Mouse (Mus musculus) hindbrain, embryonic 15.5 days (tissue): ENCODE data around the gene Tjp3. TPM values are rescaled to one million over a fixed set of nuclear protein-coding genes. Genes with fewer than 3 reads are reported as not detected.

Source experiments
- ATAC-seq: fragments of 200-750 bp; cut with Nextera tagmentation; 2 replicates; pipeline ENCODE4 v1.8.0; 2017; ENCODE audit warnings: low read depth, moderate number of reproducible peaks, moderate TSS enrichment; ENCODE audit not compliant: low FRiP score
- H3K27ac ChIP-seq: fragments of 300-500 bp; sonication (generic); replicated peaks from 2 replicates; pipeline ENCODE4 v1.5.1; 2015; ENCODE audit warnings: mild to moderate bottlenecking, inconsistent platforms
- H3K27me3 ChIP-seq: fragments of 300-500 bp; sonication (generic); 2 replicates; pipeline ENCODE4 v1.6.1; 2015; ENCODE audit warnings: control low read depth, inconsistent platforms
- H3K36me3 ChIP-seq: fragments of 300-500 bp; sonication (generic); 2 replicates; pipeline ENCODE4 v1.6.1; 2015; ENCODE audit warnings: control low read depth, inconsistent platforms
- H3K4me1 ChIP-seq: fragments of 300-500 bp; sonication (generic); replicated peaks from 2 replicates; pipeline ENCODE4 v1.6.1; 2015; ENCODE audit warnings: control low read depth, inconsistent platforms
- H3K4me2 ChIP-seq: fragments of 300-500 bp; sonication (generic); 2 replicates; pipeline ENCODE4 v1.6.1; 2015; ENCODE audit warnings: moderate library complexity, mild to moderate bottlenecking, inconsistent platforms
- H3K4me3 ChIP-seq: fragments of 300-500 bp; sonication (generic); 2 replicates; pipeline ENCODE4 v1.5.1; 2015; ENCODE audit warnings: mild to moderate bottlenecking, inconsistent platforms
- H3K9ac ChIP-seq: fragments of 300-500 bp; sonication (generic); 2 replicates; pipeline ENCODE4 v1.6.1; 2015; ENCODE audit warnings: inconsistent platforms
- H3K9me3 ChIP-seq: fragments of 300-500 bp; sonication (generic); 2 replicates; pipeline ENCODE4 v1.6.1; 2016; ENCODE audit warnings: control low read depth, inconsistent platforms
- WGBS: fragments of 180-500 bp; shearing (Covaris S2); methylation state at CpG from one replicate; pipeline ENCODE4 v1.1.7; 2015; 5-methylcytosine and 5-hydroxymethylcytosine counted together
- polyA plus RNA-seq: library from polyadenylated mRNA; unstranded; fragments of >200 nt; fragmentation: Nextera tagmentation; extraction: Ambion mirVana; gene quantifications from 2 replicates; pipeline ENCODE4 v1.2.1, GENCODE M21; 2015

Tjp3 gene
- polyA plus RNA-seq = 5.9 and 6.2 TPM in 2 replicates

DNA sequence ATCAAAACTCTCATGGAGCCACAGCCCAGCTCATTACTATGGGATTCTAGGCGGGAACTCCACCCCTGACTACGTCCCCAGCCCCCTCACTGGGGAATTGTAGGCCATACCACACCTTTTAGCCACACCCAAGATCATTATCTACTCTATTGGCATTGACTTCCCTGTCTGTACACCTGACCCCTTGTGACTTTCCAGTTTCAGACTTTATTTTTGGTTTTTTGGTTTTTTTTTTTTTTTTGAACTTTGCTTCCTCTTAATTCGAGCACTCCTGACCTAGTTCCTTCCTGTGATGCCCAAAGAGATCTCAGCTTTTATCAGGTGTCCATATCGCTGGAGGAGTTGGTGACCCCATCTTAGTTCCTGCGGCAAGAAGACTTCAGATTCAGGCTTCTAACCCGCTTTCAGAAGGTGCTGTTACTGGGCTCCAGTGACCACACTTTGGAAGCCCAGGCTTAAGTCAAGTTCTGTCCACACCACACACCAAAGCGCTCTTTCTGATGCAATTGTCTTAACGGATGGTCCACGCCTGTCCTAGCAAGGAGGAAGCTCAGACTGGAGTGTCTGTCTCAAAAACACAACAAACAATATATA lies at the start of gene Tjp3:
TSS of gene Tjp3 (minus strand) at position 71 of the 594 bp plus-strand sequence.
- Histone ChIP-seq H3K9ac (no peak within 1 kb of the TSS), H3K27me3 (0 out of 2 replicates have a peak, but pooled peaks cover 11% of the 10 kb centered on the region), H3K4me2 (peak within 1 kb of the TSS; percentile 71), H3K4me1 (peaks cover 36% of the 10 kb centered on the region), H3K36me3 (no peaks in the 10 kb centered on the region), H3K4me3 (peak within 1 kb of the TSS; percentile 90), H3K27ac (no peak within 1 kb of the TSS), H3K9me3 (no peaks in the 10 kb centered on the region)
- 75% methylated on average over 9 of the region's 9 CpGs for WGBS
- no peak for ATAC-seq

DNA sequence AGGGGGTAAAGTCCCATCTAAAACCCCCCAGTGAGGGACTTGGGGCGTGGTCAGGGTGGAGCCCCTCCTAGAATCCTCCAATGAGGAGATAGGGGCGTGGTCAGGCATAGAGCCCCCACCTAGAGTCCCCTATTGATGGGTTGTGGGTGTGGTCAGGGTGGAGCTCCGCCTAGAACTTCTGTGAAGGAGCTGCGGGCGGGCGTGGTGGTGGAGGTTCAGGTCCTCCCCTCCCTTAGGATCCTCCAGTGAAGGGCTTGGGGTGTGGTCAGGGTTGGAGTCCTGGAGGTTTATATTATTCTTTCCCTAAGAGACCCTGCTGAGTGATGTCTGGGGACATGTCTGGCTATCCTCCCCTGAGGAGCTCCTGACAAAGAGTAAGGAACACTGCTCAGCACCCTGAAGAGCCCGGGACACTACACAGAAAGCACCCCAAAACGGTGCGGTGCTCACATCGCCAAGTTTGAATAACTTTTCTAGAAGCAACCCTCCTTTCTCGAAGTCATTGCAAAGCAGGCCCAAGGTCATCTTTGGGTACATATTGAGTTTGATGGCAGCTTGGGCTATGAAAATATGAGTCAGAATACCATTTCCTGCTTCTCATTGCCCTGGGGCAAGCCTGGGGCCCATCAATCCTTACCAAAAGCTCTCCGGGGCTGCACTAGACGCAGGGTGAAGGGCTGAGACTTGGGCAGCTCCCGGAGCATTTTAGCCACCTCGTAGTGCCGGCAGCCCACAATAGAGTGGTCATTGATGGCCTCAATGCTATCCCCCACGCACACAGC lies 49.4 kb upstream of the Tjp3 start:
- no peak overlapping the region for H3K9ac ChIP-seq
- no peaks in the 10 kb centered on the region for H3K9me3 ChIP-seq
- no peak overlapping the region for H3K4me2 ChIP-seq
- no peak overlapping the region for H3K4me3 ChIP-seq
- no peak for ATAC-seq
- WGBS = 27% methylated on average over 17 of the region's 17 CpGs
- H3K27me3 ChIP-seq = peaks cover 50% of the 10 kb centered on the region
- H3K36me3 ChIP-seq = no peaks in the 10 kb centered on the region
- no peak overlapping the region for H3K27ac ChIP-seq
- H3K4me1 ChIP-seq = peaks cover 9% of the 10 kb centered on the region

DNA sequence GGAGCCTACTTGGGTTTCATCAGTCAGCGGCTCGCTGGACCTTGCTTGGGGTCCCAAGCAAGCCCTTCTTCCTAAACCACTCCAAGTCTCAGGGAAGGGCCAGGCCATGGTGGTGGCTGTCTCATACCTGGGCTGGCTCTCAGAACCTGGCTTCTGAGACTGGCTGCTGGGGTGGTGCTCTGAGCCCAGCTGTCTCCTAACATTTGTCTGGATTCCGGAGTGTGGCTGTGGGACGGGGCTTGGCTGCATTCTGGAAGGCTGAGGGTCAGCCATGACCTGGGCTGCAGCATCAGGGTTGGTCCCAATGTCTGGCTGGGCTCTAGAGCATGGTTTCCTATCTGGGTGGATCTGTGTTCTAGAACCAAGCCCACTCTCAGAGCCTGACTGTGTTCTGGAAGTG lies 45.2 kb upstream of the Tjp3 start:
- no peak for ATAC-seq
- WGBS = 94% methylated on average over 4 of the region's 4 CpGs
- Histone ChIP-seq H3K4me2 (no peak overlapping the region), H3K27me3 (peaks cover 35% of the 10 kb centered on the region), H3K9me3 (no peaks in the 10 kb centered on the region), H3K36me3 (no peaks in the 10 kb centered on the region), H3K4me3 (no peak overlapping the region), H3K27ac (no peak overlapping the region), H3K4me1 (no peaks in the 10 kb centered on the region; the same call in 1 of the 2 replicates), H3K9ac (no peak overlapping the region)

DNA sequence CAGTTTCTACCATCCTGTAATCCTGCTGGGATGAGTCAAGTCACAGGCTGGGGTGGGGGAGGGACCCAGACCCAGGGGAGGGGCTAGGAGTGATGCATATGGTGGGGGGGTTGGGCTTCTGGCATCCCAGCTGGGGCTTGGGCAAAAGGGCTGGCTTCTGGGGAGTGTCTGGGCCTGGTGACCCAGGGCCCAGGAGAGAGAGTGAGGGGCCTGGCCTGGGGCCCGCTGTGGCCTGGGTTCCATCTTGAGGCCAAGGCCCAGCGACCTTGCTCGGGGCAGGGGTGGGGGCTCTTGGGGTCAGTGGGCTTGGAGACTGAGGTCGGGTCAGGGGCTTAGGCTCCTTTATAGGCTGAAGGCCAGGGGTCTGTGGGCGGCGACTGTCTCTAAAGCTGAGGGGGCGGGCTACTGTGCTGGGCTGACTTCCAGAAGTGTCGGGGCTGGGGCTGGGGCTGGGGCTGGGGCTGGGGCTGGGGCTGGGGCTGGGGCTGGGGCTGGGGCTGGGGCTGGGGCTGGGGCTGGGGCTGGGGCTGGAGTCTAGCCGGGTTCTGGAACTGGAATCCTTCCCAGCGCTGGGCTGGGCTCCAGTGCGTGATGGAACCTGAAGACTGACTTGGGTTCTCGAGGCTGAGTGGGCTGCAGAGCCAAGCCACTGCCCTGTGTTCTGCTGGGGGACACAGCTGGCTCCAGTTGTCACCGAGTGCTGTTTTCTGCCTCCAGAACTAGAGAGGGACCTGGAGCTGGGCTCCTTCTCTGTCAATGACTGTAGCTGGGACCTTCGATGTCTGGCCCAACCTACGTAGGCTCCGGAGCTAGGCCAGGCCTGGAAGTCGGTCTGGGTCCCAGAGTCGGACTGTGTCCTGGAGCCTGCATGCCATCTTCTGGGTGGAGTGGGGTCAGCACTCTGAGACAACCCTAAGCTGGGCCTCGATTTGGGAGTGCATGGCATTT lies 44.3 kb upstream of the Tjp3 start:
- Histone ChIP-seq H3K9ac (no peak overlapping the region), H3K9me3 (no peaks in the 10 kb centered on the region), H3K4me3 (no peak overlapping the region), H3K36me3 (no peaks in the 10 kb centered on the region), H3K27me3 (peaks cover 28% of the 10 kb centered on the region), H3K4me1 (no peaks in the 10 kb centered on the region; the same call in 1 of the 2 replicates), H3K27ac (no peak overlapping the region; the same call in 1 of the 2 replicates), H3K4me2 (no peak overlapping the region)
- ATAC-seq = no peak; the same call in 1 of the 2 replicates
- 38% methylated on average over 17 of the region's 19 CpGs for WGBS

DNA sequence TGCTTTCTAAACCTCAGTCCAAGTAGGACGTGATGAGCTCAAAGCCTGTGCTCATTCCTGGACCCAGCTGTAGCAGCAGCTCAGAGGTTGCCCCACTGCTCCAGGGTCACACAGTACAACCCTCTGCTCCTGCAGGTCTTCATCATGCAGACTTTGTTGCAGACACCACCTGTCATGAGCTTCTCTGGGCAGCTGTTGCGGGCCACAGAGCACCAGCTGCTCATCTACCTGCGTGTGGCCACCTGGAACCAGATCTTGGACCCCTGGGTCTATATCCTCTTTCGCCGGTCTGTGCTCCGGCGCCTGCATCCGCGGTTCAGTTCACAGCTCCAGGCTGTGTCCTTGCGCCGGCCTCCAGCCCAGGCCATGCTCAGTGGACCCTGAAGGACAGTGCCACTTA lies 42.9 kb upstream of the Tjp3 start:
- H3K4me2 ChIP-seq = no peak overlapping the region
- no peaks in the 10 kb centered on the region for H3K36me3 ChIP-seq
- H3K9ac ChIP-seq = no peak overlapping the region
- peaks cover 28% of the 10 kb centered on the region for H3K27me3 ChIP-seq
- 61% methylated on average over 11 of the region's 11 CpGs for WGBS
- ATAC-seq = no peak
- no peaks in the 10 kb centered on the region; the same call in 1 of the 2 replicates for H3K4me1 ChIP-seq
- H3K4me3 ChIP-seq = no peak overlapping the region
- no peak overlapping the region for H3K27ac ChIP-seq
- H3K9me3 ChIP-seq = no peaks in the 10 kb centered on the region

DNA sequence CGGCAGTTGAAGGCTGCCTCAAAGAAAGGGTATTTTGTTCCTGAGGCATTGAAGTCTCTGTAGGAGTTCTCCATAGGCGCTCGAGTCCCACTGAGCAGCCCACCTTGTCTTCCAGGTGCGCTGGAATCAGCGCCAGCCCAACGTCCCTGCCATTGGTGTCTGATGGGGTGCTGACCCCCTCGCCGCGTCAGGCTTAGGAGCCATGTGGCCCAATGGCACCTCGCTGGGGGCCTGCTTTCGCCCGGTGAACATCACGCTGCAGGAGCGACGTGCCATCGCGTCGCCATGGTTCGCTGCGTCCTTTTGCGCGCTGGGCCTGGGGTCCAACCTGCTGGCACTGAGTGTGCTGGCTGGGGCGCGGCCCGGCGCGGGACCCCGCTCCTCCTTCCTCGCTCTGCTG lies 40.9 kb upstream of the Tjp3 start:
- H3K36me3 ChIP-seq = no peaks in the 10 kb centered on the region
- WGBS = 16% methylated on average over 29 of the region's 29 CpGs
- ATAC-seq = no peak
- no peak overlapping the region for H3K27ac ChIP-seq
- no peak overlapping the region for H3K4me3 ChIP-seq
- H3K4me2 ChIP-seq = 0 out of 2 replicates have a peak overlapping the region, but pooled peaks have one; percentile 11
- H3K27me3 ChIP-seq = peaks cover 21% of the 10 kb centered on the region
- no peak overlapping the region for H3K9ac ChIP-seq
- no peaks in the 10 kb centered on the region for H3K9me3 ChIP-seq
- no peaks in the 10 kb centered on the region; the same call in 1 of the 2 replicates for H3K4me1 ChIP-seq

DNA sequence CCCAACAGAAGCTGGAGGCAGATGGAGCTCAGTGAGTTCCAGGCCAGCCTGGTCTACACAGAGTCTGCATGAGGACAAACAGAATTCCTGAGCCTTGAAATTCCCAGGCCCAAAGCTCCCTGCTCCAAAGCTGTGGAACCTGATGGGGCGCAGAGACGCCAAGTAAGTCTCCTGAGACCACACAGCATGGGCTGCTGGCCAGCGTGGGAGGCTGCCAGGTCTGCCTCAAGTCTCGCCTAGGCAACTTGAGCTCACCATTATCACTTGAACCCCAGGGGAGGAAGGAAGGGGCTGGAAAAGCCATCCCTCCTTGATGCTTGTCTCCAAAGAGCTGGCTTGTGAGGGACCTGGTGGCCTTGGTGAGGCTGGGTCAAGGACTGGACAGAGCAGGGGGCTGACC lies 38.6 kb upstream of the Tjp3 start:
- no peaks in the 10 kb centered on the region for H3K4me1 ChIP-seq
- no peak overlapping the region for H3K4me3 ChIP-seq
- peaks cover 20% of the 10 kb centered on the region for H3K36me3 ChIP-seq
- H3K4me2 ChIP-seq = 0 out of 2 replicates have a peak overlapping the region, but pooled peaks have one; percentile 4
- no peak for ATAC-seq
- WGBS = 62% methylated on average over 4 of the region's 4 CpGs
- H3K9ac ChIP-seq = no peak overlapping the region
- peaks cover 18% of the 10 kb centered on the region for H3K27me3 ChIP-seq
- no peak overlapping the region for H3K27ac ChIP-seq
- no peaks in the 10 kb centered on the region for H3K9me3 ChIP-seq

DNA sequence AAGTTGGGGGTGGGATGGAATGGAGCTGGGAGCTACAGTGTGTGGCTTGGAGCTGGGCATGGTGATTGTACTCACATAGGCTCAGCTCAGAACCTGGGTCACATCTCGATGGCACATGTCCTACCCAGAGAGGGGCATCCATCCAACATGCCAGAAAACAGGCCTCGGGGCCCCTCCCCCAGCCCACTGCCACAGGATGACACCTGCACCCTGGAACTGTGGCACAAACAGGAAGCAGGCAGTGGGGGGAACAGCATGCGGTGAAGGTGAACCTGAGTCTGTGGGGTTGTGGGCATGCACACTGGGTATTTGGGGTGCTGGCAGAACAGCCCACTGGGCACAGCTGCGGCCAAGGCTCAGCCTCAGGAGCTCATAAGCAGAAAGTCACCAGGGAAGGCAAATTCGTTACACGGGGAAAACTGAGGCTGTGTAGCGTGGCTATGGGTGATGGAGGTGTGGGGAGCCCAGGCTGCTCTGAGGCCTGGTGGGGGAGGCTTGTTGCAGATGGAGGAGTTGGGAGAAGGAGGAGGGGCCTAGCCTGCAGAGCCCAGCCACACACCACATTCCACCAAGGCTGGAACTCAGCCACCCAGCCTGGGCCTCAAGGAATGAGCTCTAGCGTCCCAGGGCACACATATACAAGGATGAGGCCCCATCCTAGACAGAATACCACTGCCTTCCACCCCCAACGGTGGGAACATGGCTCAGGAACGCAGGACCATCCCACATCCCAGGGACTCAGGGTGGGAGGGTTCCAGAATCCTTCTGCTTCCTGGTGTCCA lies 38.0 kb upstream of the Tjp3 start:
- ATAC-seq = no peak
- Histone ChIP-seq H3K36me3 (peaks cover 26% of the 10 kb centered on the region), H3K27ac (no peak overlapping the region; the same call in 1 of the 2 replicates), H3K27me3 (peaks cover 18% of the 10 kb centered on the region), H3K4me3 (no peak overlapping the region), H3K4me2 (0 out of 2 replicates have a peak overlapping the region, but pooled peaks have one; percentile 4), H3K9me3 (no peaks in the 10 kb centered on the region), H3K4me1 (no peaks in the 10 kb centered on the region), H3K9ac (no peak overlapping the region)
- 69% methylated on average over 10 of the region's 10 CpGs for WGBS

DNA sequence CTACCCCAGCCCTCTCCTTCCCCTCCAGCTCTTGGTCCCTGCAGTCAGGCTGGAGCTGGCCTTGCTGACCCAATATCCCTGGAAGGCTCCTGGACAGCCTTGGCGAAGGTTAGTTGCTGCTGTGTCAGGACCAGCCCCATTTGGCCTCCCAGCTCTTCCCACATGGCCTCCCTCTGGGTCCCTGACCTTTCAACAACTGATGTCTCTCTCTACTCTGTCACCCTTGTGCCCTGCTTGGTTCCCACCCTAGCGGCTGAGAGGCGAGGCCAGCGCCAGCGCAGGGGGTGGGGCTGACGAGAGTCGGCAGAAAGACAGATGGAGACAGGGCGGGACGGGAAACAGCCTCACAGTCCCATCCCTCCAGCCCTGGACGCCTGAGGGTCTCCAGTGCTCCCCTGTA lies 37.0 kb upstream of the Tjp3 start, which contains the start of gene Tbxa2r:
TSS of gene Tbxa2r (plus strand) at position 346 of the 400 bp plus-strand sequence.
- peaks cover 16% of the 10 kb centered on the region for H3K27me3 ChIP-seq
- no peak within 1 kb of the TSS for H3K9ac ChIP-seq
- no peak for ATAC-seq
- H3K4me2 ChIP-seq = 0 out of 2 replicates have a peak within 1 kb of the TSS, but pooled peaks have one; percentile 4
- H3K4me3 ChIP-seq = no peak within 1 kb of the TSS
- H3K27ac ChIP-seq = no peak within 1 kb of the TSS; the same call in 1 of the 2 replicates
- no peaks in the 10 kb centered on the region for H3K4me1 ChIP-seq
- 11% methylated on average over 10 of the region's 10 CpGs for WGBS
- H3K9me3 ChIP-seq = no peaks in the 10 kb centered on the region
- H3K36me3 ChIP-seq = peaks cover 36% of the 10 kb centered on the region

DNA sequence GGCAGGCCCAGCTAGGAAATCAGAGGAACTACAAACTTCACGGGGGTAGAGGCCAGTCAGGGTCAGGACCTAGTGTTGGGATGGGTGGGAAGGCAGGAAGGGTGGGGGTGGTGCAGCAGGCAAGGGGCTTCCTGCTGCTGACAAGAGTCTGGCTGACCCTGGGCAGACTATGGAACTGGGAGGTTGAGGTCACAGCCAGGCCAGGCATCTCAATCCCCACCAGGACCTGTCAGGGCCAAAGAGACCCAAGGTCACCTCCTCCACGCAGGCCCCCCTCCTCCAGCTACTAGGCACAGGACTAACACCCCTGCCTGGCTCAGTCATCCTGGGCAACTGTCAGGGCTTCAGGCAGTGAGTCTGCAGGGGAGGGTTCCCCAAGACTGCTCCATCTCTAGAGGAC lies 36.6 kb upstream of the Tjp3 start:
- H3K27me3 ChIP-seq = peaks cover 12% of the 10 kb centered on the region
- H3K36me3 ChIP-seq = peaks cover 40% of the 10 kb centered on the region
- no peak for ATAC-seq
- no peak overlapping the region for H3K4me2 ChIP-seq
- H3K9me3 ChIP-seq = no peaks in the 10 kb centered on the region
- no peak overlapping the region for H3K9ac ChIP-seq
- no peaks in the 10 kb centered on the region for H3K4me1 ChIP-seq
- no peak overlapping the region for H3K27ac ChIP-seq
- WGBS = 36% methylated on average over 2 of the region's 2 CpGs
- no peak overlapping the region for H3K4me3 ChIP-seq

DNA sequence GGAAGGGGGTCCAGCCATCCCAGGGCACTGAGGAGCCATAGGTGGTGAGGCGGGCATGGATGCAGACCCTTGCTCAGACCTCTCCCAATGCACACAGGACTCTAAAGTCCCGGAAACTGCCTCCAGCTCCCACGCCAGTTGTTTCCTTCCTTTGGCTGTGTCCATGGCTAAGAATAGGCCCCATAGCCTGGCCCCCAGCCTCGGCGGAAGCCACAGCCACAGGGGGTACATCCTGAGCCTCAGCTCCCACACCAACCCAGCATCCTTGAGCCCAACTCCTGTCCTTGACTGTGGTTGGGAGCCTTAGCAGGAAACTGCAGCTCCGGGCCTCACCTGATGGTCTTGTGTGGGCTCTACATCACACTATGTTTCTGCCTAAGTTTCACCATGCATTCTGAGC lies 35.5 kb upstream of the Tjp3 start:
- no peak for ATAC-seq
- H3K36me3 ChIP-seq = peaks cover 46% of the 10 kb centered on the region
- 77% methylated on average over 6 of the region's 6 CpGs for WGBS

More for the DNA sequence above, 35.5 kb upstream of the Tjp3 start:
- Histone ChIP-seq H3K9ac (no peak overlapping the region), H3K27ac (0 out of 2 replicates have a peak overlapping the region, but pooled peaks have one; percentile 8), H3K4me3 (no peak overlapping the region), H3K4me1 (peaks cover 7% of the 10 kb centered on the region), H3K4me2 (no peak overlapping the region), H3K9me3 (no peaks in the 10 kb centered on the region), H3K27me3 (0 out of 2 replicates have a peak, but pooled peaks cover 3% of the 10 kb centered on the region)
